Mouse (Mus musculus) cerebellum, adult 9-11 months (tissue): ENCODE results near the gene Unc5a.

Experiments used
- DNase-seq: peaks from one replicate; pipeline ENCODE4 v3.0.0; 2022

Gene Unc5a

DNA sequence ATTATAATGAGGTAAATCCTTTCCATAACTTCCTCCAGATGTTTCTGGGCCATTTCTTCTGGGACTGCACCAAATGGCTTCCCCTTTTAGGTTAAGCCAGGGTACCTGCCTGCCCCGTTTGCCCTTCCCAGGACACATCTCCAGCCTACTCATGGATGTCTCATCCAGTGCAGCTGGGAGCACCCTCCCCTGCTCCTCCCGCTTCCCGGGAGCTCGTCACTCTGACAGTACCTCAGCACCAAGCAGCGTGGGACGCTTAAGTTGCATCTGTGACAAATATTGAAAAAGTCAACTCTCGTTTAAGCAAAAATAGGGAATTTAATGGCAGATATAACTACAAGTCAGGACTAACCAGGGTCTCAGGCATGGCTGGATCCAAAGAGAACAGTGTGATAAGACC, 8.1 kb downstream of the Unc5a start:
- DNase-seq = no peak

DNA sequence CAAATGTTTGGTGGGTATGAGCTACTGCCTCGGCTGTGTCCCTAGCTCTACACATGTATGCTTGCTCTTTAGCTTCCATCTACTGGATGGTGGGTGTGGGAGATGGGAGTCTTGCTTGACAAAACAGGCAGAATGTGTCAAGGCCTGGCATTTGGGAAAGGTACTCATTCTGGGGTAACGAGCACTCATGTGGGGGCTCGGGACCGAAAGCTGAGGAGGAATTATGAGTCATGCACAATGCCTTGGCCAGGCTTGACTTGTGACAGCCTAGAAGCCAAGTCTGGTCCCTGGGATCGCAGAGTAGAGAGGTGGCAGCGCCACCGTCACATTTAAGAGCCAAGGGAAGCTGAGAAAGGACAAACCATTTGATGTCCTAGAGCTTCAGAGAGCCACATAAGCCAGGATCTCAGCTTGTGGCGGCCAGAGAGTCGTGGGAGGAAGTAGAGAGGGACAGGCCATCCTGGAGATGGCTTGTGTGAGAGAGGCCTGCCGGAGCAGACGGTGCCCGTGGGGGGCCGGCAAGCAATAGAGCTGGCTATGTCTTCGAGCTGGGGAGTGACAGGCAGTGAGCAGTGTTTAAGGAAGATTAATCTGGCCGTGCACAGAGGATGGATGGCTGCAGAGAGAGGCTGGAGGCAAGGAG, 10.0 kb downstream of the Unc5a start:
- peak; percentile 95 for DNase-seq

DNA sequence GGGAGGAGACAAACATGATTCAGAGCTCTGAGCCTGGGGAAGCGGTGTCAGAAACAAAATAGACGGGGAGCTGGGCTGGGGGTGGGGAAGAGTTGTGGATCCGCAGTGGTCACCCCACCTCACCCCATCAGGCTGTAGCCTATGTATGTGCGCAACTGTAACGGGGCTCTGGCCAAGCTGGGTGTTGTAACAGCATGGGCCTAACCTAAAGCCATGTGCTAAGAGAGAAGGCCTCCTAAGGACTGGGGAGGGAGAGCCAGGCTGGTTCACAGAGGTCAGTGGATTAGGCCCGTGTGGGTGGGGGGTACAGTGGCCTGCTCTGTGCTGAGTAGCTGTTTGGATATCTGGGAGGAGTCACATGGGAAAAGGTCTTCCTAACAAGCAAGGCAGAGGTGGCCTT, 10.6 kb downstream of the Unc5a start:
- peak; percentile 71 for DNase-seq

DNA sequence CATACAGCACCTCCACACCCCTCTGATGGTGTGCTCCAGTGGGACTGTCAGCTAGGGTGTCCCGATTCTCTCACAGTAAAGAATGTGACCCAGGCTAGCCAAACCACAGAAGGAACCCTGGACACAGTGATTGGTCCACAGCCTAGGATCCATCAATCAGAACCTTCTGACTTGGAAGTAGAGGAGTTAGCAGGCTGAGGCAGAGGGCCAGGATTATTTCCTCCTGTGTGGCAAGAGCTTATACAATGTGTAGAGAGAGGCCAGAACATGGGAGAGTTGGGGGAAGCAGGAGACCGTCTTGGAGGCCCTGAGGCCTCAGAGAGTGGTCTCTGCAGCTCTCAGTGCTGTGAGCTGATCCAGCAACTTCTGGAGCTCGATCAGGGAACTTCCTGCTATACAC, 11.3 kb downstream of the Unc5a start:
- no peak for DNase-seq

DNA sequence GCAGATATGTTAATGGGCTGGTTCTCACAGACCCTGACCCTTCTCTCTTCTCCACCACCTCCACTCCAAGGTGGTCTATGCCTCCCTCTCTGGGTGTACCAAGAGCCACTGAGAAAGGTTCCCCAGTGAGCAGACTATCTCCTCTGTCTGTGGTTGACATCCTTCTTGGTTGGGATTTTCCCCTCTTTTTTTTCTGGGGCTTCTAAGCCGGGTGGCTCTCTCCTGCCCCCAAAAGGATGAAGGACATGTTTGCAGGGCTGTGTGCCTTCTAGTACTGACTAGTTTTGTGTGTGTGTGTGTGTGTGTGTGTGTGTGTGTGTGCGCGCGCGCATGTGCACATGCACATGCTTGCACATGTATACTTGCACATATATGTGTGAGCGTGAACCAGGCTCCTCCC, 16.0 kb downstream of the Unc5a start:
- DNase-seq = no peak

DNA sequence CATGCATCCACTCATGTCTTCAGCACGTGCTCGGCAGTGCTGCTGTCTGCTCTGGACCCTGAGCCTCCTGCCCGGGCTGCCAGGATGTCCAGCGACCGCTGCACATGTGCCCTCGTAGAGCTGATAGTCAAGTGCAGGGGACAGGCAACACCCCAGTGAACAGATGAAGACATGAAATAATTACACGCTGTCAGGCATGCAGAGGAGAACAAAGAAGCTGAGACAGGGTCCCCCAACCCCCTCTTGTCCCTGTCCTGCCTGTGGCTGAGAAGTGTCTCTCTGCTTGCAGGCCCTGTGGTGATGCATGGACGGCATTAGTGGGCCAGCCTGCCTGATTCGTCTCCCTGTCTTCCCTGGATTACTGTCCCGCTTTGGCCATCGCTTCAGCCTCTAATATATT, 18.3 kb downstream of the Unc5a start:
- no peak for DNase-seq

DNA sequence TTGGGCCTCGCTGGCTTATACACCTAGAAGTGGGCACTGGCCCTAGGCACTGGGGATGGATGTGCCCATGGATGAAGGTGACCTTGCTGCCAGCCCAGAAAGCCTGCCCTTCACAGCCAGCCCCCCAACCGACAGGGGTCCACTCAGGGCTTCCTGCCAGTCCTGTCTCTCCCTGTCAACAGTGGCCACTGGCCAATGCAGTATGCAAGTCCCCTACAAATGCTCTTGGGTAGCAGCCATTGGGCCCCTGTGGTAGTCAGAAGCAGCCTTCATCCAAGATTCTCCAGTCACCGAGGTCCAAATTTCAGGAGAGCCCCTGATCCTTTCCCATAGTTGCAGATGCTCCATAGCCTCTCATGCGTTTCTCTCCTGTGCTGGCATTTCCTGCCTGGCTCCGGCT, 19.4 kb downstream of the Unc5a start:
- no peak for DNase-seq

DNA sequence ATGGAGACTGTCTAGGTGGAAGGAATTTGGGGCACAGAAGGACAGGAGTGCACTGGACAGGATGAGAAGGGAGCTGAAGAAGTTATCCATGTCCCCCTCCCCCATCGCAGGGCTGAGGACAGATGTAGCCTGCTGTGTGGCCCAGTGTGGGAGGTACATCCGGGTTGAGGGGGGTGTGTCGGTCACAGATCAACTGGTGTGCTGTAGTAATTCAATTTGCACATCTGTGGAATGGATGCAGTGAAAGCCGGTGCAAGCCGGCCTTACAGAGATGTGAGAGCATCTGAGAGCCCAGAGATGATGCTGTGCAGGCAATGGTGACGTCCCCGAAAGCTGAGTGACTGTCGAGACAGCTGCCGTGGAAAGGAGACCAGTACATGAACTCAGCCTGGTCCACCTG, 20.3 kb downstream of the Unc5a start:
- DNase-seq = no peak

DNA sequence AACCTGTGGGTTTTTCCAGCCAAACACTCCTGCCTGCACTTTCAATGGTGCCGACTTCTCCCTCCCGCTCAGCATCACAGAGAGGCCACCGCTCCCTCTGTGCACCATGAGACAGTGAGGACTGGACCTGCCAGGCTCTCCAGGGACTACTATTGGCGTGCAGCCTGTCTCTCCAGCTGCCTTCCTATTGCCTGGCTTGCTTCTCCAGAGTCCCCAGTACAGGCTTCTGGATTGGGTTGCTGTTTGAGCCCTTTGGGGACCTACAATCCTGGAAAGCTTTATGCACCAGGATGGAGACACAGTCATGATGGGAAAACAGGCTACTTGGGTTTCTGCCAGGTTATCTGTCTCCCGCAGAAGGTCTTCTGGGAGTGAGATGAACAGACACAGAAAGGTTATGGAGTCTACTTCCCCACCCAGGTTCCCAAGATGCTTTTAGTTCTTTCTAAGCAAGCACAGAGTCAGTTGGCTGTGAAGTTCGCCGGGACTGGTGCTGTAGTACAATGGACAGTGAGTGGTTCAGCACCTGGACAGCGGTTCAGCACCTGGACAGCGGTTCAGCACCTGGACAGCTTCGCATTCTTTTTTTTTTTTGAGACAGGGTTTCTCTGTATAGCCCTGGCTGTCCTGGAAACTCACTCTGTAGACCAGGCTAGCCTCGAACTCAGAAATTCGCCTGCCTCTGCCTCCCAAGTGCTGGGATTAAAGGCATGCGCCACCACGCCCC, 21.5 kb downstream of the Unc5a start:
- no peak for DNase-seq

DNA sequence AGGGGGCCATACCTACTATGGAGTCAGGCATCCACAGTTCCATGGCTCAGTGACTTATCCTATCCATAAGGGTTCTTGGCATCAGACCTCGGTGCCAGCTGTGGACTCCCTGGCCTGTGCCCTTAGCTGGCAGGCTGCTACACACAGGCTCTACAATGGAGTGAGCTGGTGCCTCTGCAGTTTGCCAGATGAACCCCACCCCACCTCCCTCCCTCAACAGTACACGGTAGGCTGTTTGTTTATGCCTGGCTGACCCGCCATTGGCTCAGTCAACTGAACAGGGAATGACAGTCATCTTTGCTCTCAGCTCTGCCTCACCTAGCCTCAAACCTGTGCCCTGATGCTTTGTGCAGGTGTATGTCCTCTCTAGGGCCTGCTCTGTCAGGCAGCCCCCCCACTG, 26.3 kb downstream of the Unc5a start:
- peak; percentile 71 for DNase-seq

DNA sequence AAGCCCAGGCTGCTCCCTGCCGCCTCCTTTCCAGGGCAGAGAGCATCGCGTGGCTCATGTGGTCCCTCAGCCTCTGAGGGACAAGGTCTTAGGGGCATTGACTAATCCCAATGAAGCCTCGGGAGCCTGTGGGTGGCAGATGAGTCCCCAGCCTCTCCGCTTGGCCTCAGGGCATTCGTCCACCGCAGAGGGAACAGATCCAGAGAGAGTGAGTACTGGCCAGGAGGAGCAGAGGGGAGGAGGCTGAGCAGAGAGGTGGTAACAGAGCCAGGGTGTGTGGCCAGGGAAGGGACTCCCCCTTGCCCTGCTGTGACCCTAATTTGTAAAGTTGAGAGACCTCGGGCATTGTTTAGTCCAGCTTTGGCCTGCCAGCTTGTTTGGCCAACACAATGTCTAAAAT, 29.6 kb downstream of the Unc5a start:
- DNase-seq = peak; percentile 77

DNA sequence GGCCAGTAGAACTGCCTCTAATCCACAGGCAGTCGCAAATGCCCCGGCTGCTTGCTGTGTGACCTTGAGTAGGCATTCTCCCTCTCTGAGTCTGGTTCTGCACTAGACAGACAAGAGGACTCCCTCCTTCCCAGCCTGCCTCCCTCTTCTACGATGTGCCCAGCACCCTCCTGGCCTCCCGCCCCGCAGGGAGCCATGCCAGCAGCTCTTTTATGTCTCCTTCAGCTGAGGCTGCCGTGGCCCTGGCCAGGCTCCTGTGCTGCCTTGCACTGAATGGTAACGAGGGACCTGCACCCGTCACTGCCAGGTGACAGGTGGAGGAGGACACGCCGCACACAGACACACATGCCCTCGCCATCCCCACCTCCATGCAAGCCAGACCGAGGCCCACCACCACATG, 31.7 kb downstream of the Unc5a start:
- peak; percentile 68 for DNase-seq

DNA sequence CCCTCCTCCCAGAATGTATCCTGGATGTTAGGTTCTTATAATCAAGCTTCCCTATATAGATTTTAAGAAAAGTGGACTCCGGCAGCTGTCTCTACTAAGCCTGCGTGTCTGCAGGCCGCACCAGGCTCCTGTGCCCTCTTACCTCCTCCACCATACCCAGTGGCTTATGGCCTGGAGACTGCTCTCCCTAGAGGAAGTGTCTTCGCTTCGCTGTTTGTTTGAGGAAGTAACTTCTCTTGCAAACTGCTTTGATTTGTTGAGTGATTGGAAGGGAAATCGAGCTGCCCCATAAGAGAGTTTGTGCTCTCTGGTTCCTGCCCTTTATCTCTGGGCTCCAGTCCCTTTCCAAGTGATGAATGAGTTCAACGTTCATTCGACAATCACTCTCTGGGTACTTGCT, 33.8 kb downstream of the Unc5a start:
- no peak for DNase-seq

DNA sequence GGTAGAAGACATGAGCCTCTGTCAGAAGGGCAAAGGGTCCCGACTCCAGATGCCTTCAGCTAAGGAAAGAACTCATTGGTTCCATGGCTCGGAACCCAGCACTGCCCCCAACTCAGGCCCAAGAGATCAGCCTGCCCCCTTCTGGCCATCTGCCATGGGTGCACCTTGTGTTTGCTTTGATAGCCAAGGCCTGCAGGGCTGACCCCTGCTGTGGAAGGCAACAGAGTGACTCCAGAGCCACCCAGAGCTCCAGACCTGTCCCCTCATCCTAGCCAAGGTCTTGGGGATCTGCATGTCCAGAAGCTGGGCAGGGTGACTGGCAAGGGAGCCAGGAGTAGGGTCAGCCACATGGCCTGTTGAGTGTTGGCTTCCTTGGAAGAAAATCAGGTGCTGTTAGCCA, 34.4 kb downstream of the Unc5a start:
- DNase-seq = peak; percentile 59

DNA sequence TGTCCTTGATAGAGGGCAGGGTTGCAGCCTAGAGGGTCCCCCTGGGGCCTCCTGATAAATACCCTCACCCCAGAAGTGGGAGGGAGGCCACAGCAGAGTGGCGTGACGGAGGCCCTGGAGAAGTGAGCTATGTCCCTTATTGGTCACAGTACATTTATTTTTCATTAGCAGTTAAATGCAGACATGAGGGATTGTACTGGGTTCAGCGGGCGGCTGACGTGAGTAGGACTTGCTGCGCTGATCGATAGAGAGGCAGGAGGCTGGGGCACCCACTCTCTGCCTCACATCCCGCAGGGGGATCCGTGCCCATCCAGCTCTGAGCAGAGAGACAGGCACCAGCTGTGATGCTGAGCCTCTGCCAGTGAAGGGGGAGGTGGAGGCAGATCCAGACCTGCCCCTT, 38.2 kb downstream of the Unc5a start:
- no peak for DNase-seq

DNA sequence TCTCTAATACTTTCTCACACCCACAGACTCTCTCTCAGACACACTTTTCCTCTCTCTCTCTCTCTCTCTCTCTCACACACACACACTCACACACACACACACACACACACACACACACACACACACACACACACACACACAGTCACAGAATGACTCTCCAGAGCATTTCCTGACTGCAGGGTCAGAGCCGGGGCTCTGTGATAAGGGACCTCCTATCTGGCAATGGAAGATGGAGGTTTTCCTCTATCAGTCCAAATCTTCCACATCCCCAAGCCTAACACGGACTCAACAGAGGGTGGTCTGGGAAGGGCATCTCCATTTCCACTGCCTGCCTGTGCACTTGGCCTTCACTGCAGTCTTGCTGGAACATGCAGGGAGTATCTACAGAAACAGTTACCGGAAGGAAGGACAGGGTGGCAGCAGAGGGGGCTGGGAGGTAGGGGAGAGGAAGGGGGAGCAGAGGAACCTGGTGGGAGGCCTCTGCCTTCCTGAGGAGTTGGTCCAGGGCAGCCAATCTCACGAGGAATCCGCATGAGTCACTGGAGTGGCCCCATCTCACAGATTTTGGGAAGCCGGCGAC, 39.1 kb downstream of the Unc5a start:
- no peak for DNase-seq

DNA sequence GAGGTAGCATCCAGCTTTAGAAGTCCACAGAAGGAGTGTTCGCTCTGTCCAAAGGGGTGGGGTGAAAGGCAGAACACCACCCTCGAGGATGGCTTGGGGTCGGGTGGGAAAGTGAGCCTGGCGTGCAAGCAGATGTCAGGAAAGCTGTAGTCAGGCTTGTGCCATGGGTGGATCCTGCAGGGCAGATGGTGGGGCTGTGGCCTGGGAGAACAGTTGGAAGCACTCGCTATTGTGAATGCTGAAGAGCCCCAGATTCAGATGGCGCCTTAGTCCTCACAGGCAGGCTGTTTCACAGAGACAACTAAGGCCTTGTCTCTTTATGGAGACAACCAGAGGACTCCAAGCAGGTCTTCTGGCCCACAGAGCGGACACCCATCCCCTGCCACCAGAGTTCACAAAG, 43.0 kb downstream of the Unc5a start:
- no peak for DNase-seq

DNA sequence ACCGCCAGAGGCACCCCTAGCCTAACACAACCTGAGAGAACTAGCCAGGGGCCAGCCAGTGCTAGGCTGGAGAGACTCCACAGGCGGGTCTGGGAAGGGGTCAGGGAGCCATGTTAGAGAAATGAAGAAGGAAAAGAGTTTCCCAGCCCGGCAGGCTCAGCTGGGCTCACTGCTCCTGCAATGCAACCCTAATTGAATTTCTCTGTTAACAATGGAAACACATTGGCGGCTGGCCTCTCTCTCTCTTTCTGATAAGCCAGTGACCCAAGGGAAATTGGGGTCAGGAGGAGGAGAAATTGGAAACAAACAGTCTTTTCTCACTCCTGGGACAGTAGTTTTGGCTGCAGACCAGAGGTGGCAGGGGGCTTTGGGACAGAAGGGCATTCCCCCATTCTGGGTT, 45.4 kb downstream of the Unc5a start:
- DNase-seq = no peak

DNA sequence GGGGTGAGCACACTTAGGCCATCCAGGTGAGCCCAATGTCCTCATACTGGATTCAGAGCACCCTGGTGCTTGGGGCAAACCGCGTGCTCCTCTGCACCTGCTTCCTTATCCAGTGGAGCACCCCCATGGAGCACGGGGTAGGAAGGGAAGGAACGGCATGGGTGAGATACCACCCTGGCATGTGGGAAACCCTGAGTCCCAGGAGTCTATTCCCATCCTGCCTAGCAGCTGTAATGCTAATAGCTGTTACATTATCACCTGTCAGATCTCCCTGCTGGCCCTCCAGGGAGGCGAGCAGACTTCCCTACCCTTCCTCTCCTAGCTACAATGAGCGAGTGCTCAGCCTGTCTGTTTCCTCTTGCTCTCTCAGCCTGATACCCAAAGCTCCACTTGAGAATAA, 46.0 kb downstream of the Unc5a start:
- DNase-seq = no peak

DNA sequence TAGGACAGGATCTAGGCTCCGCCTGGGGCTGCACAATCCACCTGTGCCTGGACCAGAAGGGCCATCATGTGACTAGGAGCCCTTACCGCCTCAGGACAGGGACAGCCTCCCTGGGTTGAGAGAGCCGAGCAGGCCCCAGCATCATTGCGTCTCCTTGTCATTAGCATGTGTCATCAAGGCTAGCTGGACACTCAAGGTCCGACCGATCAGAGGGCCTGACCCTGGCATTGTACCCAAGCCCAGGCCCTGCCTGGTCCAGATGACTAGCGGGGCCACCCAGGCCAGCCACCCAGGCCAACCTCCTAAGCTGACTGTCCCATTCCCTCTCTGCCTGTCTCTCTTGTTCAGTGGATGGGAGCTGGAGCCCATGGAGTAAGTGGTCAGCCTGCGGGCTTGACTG, 48.4 kb downstream of the Unc5a start:
- DNase-seq = no peak

DNA sequence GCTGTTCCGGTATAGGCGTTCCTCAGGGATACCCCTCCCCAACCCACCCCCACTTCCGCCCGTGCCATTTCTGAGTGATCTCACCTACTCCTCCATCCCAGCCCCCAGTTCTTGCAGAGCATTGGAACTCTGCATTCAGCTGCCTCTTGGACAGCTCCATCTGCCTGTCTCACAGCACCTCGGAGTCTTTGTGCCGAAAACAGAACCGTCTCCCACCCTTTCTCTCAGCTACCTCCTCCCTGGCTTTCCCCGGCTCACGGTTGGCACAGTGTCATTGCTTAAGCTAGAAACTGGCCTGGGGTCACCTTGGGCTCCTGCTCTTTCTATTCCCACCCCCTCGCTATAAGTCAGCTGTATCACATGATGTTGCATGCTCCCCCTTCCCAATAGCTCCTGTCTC, 51.2 kb downstream of the Unc5a start:
- no peak for DNase-seq

DNA sequence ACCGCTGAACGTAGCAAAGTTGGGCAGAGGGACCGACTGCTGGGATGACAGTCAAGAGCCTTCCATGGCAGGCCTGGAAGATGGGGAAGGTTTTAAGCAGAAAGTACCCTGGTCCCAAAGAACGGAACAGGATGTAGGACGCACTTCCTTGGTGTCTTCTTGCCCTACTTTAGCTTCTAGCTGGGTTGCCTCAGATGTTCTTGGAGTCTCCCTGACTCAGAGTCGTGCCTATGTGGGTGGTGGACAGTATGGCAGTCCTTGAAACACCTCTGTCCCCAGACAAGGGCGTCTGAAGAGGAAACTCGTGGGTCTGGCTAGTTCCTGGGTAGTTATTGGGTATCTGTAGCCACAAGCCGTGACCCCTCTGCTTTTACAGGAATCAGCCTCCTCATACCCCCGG, 52.9 kb downstream of the Unc5a start:
- no peak for DNase-seq

DNA sequence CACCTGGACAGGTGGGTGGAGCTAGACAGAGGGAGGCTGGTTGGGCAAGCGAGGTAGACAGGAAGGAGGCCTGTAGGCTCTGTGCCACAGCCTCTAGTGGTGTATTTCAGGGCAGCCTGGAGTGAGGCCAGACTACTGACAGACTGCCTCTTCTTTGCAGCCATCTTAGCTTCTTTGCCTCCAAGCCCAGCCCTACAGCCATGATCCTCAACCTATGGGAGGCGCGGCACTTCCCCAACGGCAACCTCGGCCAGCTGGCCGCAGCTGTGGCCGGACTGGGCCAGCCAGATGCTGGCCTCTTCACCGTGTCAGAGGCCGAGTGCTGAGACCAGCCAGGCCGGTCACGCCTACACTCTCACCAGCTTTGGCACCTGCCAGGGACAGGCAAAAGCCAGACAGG, 55.4 kb downstream of the Unc5a start:
- no peak for DNase-seq

DNA sequence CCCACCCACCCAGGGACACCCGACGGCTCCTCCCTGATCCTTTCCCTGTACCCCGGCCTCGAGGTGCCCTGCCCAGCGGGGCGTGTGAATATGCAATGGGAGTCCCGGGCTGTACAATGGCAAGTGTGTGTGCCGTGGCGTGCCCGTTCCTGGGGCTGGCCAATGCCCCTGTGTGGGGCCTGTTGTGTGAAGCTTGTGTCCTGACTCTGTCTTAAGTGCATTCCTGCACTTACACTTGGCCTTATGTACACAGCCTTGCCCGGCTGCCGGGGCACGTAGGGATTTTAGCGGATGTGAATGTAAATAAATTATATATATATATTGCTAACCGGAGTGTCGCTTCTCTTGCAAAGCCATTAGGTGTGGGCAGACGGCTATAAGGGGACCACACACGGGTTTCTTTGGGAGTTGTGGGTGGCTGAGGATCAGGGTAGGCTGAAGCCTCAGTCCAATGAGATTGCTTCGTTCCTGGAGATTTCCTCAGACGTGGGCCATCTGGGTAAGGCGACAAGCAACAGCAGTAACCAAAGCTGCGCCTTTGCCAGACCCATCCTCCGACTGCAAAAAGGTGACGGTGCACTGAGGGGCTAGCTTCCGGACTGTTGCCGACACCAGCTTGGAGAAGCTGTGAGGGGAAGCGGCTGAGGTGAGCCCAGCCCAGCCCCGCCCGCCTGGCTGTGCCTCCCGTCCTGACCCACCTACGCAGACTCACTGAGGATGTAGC, 56.6 kb downstream of the Unc5a start:
- DNase-seq = no peak
